Mouse (Mus musculus) midbrain, postnatal 0 days (tissue): ENCODE measurements at regions not wholly inside any gene's neighbourhood (a gene's known extent, or its start where the extent isn't known, plus 50 kb on each side); places are given as distances from the start of the nearest gene placed in this dataset.

Experiments used
- ATAC-seq: fragments of 200-750 bp; cut with Nextera tagmentation; 2 replicates; pipeline ENCODE4 v1.8.0; 2017; ENCODE audit warnings: moderate number of reproducible peaks, mild to moderate bottlenecking, moderate TSS enrichment, moderate library complexity; ENCODE audit not compliant: low FRiP score
- DNase-seq: peaks from one replicate; pipeline ENCODE4 v3.0.0-alpha.2; 2015; ENCODE audit warnings: low spot score
- H3K27ac ChIP-seq: fragments of 300-500 bp; sonication (generic); 2 replicates; pipeline ENCODE4 v1.5.1; 2014; ENCODE audit warnings: low read depth, mild to moderate bottlenecking, low read length, mixed read lengths
- H3K27me3 ChIP-seq: fragments of 300-500 bp; sonication (generic); 2 replicates; pipeline ENCODE4 v1.6.1; 2014; ENCODE audit warnings: low read length, control low read depth, mixed read lengths; ENCODE audit not compliant: insufficient read depth
- H3K36me3 ChIP-seq: fragments of 300-500 bp; sonication (generic); 2 replicates; pipeline ENCODE4 v1.6.1; 2014; ENCODE audit warnings: low read length, control low read depth, mixed read lengths; ENCODE audit not compliant: insufficient read depth
- H3K4me1 ChIP-seq: fragments of 300-500 bp; sonication (generic); 2 replicates; pipeline ENCODE4 v1.6.1; 2014; ENCODE audit warnings: mild to moderate bottlenecking, control low read depth, antibody characterized with exemption, low read length, mixed read lengths; ENCODE audit not compliant: insufficient read depth
- H3K4me2 ChIP-seq: fragments of 300-500 bp; sonication (generic); 2 replicates; pipeline ENCODE4 v1.6.1; 2014; ENCODE audit warnings: low read depth, mild to moderate bottlenecking, low read length, mixed read lengths; ENCODE audit not compliant: poor library complexity, severe bottlenecking
- H3K4me3 ChIP-seq: fragments of 300-500 bp; sonication (generic); 2 replicates; pipeline ENCODE4 v1.5.1; 2014; ENCODE audit warnings: low read depth, mild to moderate bottlenecking, low read length, moderate library complexity
- H3K9ac ChIP-seq: fragments of 300-500 bp; sonication (generic); replicated peaks from 2 replicates; pipeline ENCODE4 v1.6.1; 2014; ENCODE audit warnings: mild to moderate bottlenecking, low read length, moderate library complexity, mixed read lengths; ENCODE audit not compliant: poor library complexity, severe bottlenecking
- H3K9me3 ChIP-seq: fragments of 300-500 bp; sonication (generic); 2 replicates; pipeline ENCODE4 v1.6.1; 2016; ENCODE audit warnings: low read length, control low read depth
- CTCF ChIP-seq: IDR thresholded peaks from 2 replicates; pipeline ENCODE4 v1.5.1; 2016; ENCODE audit warnings: antibody characterized with exemption, mild to moderate bottlenecking
- WGBS: fragments of 180-500 bp; shearing (Covaris S2); extraction: QIAGEN DNeasy Blood & Tissue Kit; methylation state at CpG from one replicate; pipeline ENCODE4 v1.1.7; 2014; 5-methylcytosine and 5-hydroxymethylcytosine counted together

GRCm38 (mm10) chr5:144668060-144668459, 93.6 kb downstream of the Tmem130 start:
- Histone ChIP-seq H3K9me3 (no peaks in the 10 kb centered on the region), H3K27me3 (no peaks in the 10 kb centered on the region), H3K9ac (no peak overlapping the region), H3K4me3 (no peak overlapping the region), H3K36me3 (no peaks in the 10 kb centered on the region), H3K27ac (peak overlapping the region; percentile 47; the same call in 1 of the 2 replicates), H3K4me2 (no peak overlapping the region), H3K4me1 (0 out of 2 replicates have a peak, but pooled peaks cover 6% of the 10 kb centered on the region)
- 40% methylated on average over 3 of the region's 3 CpGs for WGBS
- no peak for TF ChIP-seq CTCF
- DNase-seq: no peak
- ATAC-seq: no peak

- ATAC-seq: no peak
- Histone ChIP-seq H3K9ac (no peak overlapping the region), H3K4me2 (no peak overlapping the region), H3K36me3 (no peaks in the 10 kb centered on the region), H3K27ac (no peak overlapping the region), H3K4me1 (no peaks in the 10 kb centered on the region), H3K9me3 (no peaks in the 10 kb centered on the region), H3K27me3 (no peaks in the 10 kb centered on the region), H3K4me3 (no peak overlapping the region)
- DNase-seq: no peak
- 86% methylated on average over 13 of the region's 13 CpGs for WGBS
- TF ChIP-seq CTCF: no peak
These were observed 82.5 kb downstream of the Tmem130 start for GRCm38 (mm10) chr5:144678815-144679750.

- no peak for TF ChIP-seq CTCF
- Histone ChIP-seq H3K4me1 (no peaks in the 10 kb centered on the region), H3K4me3 (no peak overlapping the region), H3K4me2 (no peak overlapping the region), H3K27me3 (no peaks in the 10 kb centered on the region), H3K9ac (no peak overlapping the region), H3K9me3 (no peaks in the 10 kb centered on the region), H3K27ac (no peak overlapping the region), H3K36me3 (no peaks in the 10 kb centered on the region)
- DNase-seq: no peak
- no peak for ATAC-seq
- 88% methylated on average over 1 of the region's 1 CpGs for WGBS
These were observed 77.4 kb downstream of the Tmem130 start for GRCm38 (mm10) chr5:144684184-144684583.
